Mouse (Mus musculus): Measurements from ENCODE around the gene Kpna2.

DNA sequence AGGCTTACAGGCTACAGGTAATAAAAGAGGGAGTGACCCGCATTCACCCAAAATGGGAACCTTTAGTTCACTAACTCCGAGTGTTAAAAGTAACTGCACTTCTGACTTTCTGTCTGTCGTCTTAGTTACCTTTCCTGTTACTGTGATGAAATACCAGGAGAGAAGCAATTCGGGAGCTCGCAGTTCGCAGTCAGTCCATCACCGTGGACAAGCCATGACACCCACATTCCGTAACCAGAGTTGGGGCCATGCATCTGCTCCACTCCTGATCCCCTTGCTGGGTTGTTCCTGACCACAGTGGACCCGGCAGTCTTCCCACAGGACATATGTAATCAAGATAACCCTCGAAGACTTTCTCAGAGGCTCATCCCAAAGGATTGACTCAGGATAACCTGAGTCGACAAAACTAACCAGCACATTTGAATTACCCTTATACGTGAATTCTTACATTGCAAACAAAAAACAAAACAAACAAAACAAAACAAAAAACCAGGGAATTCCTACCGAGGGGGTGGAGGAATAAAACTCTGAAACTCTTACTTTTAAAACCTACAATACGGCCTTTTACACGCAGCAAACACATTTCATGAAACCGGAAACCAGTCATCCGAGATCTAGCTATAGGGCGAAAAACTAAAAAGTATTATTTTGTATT is 12.5 kb upstream of the Kpna2 start:
- no peak for TF ChIP-seq GATA1 (IDR thresholded peaks at IDR 0.05; ENCODE audit: borderline replicate concordance, low read length)
- TF ChIP-seq FLI1 (IDR thresholded peaks at IDR 0.05; ENCODE audit: low read length): no peak

All from megakaryocyte, embryonic 14.5 days (primary cell).